ENCODE assay signal across 11 mouse cellular contexts in genomic region chr16:50542554-50543333, GRCm38 (mm10). TPM values are rescaled to one million over a fixed set of nuclear protein-coding genes. Genes with fewer than 3 reads are reported as not detected.
A peak's percentile ranks its signal among the peaks of the same experiment; 100 is the strongest.
DNase-seq lines count a peak whose midpoint lies in the region; ATAC-seq and TF ChIP-seq lines count a peak whose summit lies in the region.
"Had no signal": no experiment of that assay in that cellular context is flagged by ENCODE, and none has a peak within 500 bp of the region (broad histone marks: within the 10 kb centered on the region; RNA-seq: fewer than 3 reads in every experiment).

No protein-coding gene starts in this region.

- whole genome bisulfite sequencing in forebrain, embryonic 13.5 days: 80% methylated on average over 5 of the region's 5 CpGs
- WGBS in forebrain, embryonic 10.5 days: 76% methylated on average over 5 of the region's 5 CpGs
- 57% methylated on average over 5 of the region's 5 CpGs for WGBS in liver, postnatal 0 days (ENCODE audit: insufficient replicate concordance)

- H3K27ac ChIP-seq in forebrain, embryonic 13.5 days: no peak overlapping the region
- H3K27ac ChIP-seq in forebrain, embryonic 10.5 days: no peak overlapping the region
- H3K27ac ChIP-seq in liver, postnatal 0 days (ENCODE audit: low read depth): no peak overlapping the region
- H3K27ac ChIP-seq: limb, embryonic 15.5 days had no signal

- no peaks in the 10 kb centered on the region for H3K27me3 ChIP-seq in forebrain, embryonic 13.5 days
- no peaks in the 10 kb centered on the region for H3K27me3 ChIP-seq in forebrain, embryonic 10.5 days (ENCODE audit: poor library complexity, severe bottlenecking)
- H3K27me3 ChIP-seq in liver, postnatal 0 days (ENCODE audit: insufficient read depth, low read length): no peaks in the 10 kb centered on the region
- H3K27me3 ChIP-seq: limb, embryonic 15.5 days had no signal

- H3K4me1 ChIP-seq in forebrain, embryonic 13.5 days: no peaks in the 10 kb centered on the region
- no peaks in the 10 kb centered on the region for H3K4me1 ChIP-seq in forebrain, embryonic 10.5 days
- H3K4me1 ChIP-seq in liver, postnatal 0 days (ENCODE audit: insufficient read depth): no peaks in the 10 kb centered on the region
- H3K4me1 ChIP-seq: limb, embryonic 15.5 days had no signal

- H3K4me2 ChIP-seq in forebrain, embryonic 13.5 days: no peak overlapping the region
- H3K4me2 ChIP-seq in liver, postnatal 0 days (ENCODE audit: low read depth, low read length): no peak overlapping the region
- H3K4me2 ChIP-seq: limb, embryonic 15.5 days had no signal

- no peak for TF ChIP-seq EP300 in liver, postnatal 0 days (IDR thresholded peaks at IDR 0.05; ENCODE audit: low read depth)

- H3K9ac ChIP-seq in forebrain, embryonic 13.5 days: no peak overlapping the region
- H3K9ac ChIP-seq in liver, postnatal 0 days (replicated peaks): no peak overlapping the region
- H3K9ac ChIP-seq: limb, embryonic 15.5 days had no signal

- no peak overlapping the region for H3K4me3 ChIP-seq in forebrain, embryonic 13.5 days
- no peak overlapping the region for H3K4me3 ChIP-seq in forebrain, embryonic 10.5 days
- no peak overlapping the region for H3K4me3 ChIP-seq in liver, postnatal 0 days (ENCODE audit: low read depth, low read length)
- H3K4me3 ChIP-seq: limb, embryonic 15.5 days had no signal

- peak; percentile 89 for ATAC-seq in forebrain, embryonic 13.5 days
- no peak for ATAC-seq in liver, postnatal 0 days
- no peak for ATAC-seq in erythroid progenitor cell, adult 5-6 weeks (replicated peaks; ENCODE audit: low FRiP score, poor library complexity, severe bottlenecking)

- peak; percentile 50 for TF ChIP-seq CTCF in liver, postnatal 0 days (IDR thresholded peaks at IDR 0.05; ENCODE audit: low read depth)

- no peak for DNase-seq in forebrain, embryonic 10.5 days (ENCODE audit: extremely low spot score, low spot score)
- no peak for DNase-seq in liver, postnatal 0 days
- no peak for DNase-seq in liver
- DNase-seq in brain, adult 2 months (ENCODE audit: low read depth, low spot score): peak; percentile 61
- DNase-seq in kidney, postnatal 4 days: peak; percentile 10 to 14
- no peak for DNase-seq in gastrocnemius, adult 18-20 months (ENCODE audit: low spot score)
- DNase-seq: cerebellum, adult 9-10 months had no signal

- H3K36me3 ChIP-seq in forebrain, embryonic 13.5 days (ENCODE audit: poor library complexity, severe bottlenecking): no peaks in the 10 kb centered on the region
- no peaks in the 10 kb centered on the region for H3K36me3 ChIP-seq in forebrain, embryonic 10.5 days (replicated peaks)
- no peaks in the 10 kb centered on the region for H3K36me3 ChIP-seq in liver, postnatal 0 days (replicated peaks; ENCODE audit: insufficient read depth, low read length)
- H3K36me3 ChIP-seq: limb, embryonic 15.5 days had no signal

- H3K9me3 ChIP-seq in forebrain, embryonic 13.5 days (replicated peaks): no peaks in the 10 kb centered on the region
- no peaks in the 10 kb centered on the region for H3K9me3 ChIP-seq in forebrain, embryonic 10.5 days
- H3K9me3 ChIP-seq in liver, postnatal 0 days (ENCODE audit: low read length): no peaks in the 10 kb centered on the region
- H3K9me3 ChIP-seq: limb, embryonic 15.5 days had no signal

RNA-seq across cellular contexts. Expression of gene Ccdc54, which starts 48.2 kb away (rescaled TPM):
- polyA plus RNA-seq in forebrain, embryonic 13.5 days (2015; fragmentation: Nextera tagmentation; extraction: Ambion mirVana): not detected in 2 replicates
- polyA plus RNA-seq in forebrain, embryonic 10.5 days (2016; fragmentation: Nextera tagmentation; extraction: Ambion mirVana): not detected in 2 replicates
- polyA plus RNA-seq in liver, postnatal 0 days (2015; fragmentation: Nextera tagmentation; extraction: Ambion mirVana): not detected in 2 replicates
- not detected in 2 replicates for total RNA-seq in erythroid progenitor cell, adult 5-6 weeks (2015; ENCODE audit: low replicate concordance)
- total RNA-seq in erythroid progenitor cell, adult 5-6 weeks (2017; ENCODE audit: low replicate concordance): not detected in 2 replicates
- not detected for total RNA-seq in gastrocnemius, adult 18-20 months (2021)
- polyA plus RNA-seq: heart, embryonic 14.5 days; limb, embryonic 15.5 days had no signal

Comparison
In these comparisons a context has a peak if more than half of its experiments do, and no peak if none do; other contexts are left out.
1. DNase-seq: peak in brain, adult 2 months (single experiment) and kidney, postnatal 4 days (2 of 2); none in forebrain, embryonic 10.5 days (single experiment), liver, postnatal 0 days (single experiment), liver (single experiment) and gastrocnemius, adult 18-20 months (single experiment).